Comparison of ENCODE assay signal across 9 mouse cellular contexts in the genomic region with DNA sequence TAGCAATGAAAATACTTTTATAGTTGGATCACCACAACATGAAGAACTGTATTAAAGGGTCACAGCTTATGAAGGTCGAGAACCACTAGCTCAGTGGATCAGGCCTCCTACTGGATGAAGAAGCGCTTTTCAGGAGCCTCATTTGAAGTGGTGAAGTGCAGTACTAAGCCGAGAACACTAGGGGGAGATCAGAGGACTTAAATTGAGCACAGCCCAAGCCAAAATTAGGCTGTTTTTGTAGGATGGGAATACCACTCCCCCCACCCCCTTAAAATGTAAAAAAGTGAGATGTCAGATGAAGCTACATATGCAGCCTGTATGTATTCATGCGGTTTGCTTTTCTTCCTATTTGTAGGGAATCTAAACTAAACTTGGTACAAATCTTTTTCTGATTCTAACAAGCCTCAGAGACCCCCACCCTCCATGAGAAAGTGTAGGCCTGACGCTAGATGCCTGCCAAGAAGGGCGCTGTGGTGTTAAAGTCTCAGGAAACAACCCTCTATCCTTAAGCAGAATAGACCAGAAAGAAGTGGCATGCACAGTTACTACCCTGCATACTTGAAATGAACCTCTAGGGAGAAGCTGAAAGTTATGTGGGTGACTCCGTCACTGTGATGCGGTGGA.
DNase-seq lines count a peak whose midpoint lies in the region; ATAC-seq and TF ChIP-seq lines count a peak whose summit lies in the region.
"Had no signal": no experiment of that assay in that cellular context is flagged by ENCODE, and none has a peak within 500 bp of the region (broad histone marks: within the 10 kb centered on the region; RNA-seq: fewer than 3 reads in every experiment).

No protein-coding gene starts in this region.

- TF ChIP-seq EP300 in heart, adult 2 months (IDR thresholded peaks at IDR 0.05; ENCODE audit: insufficient read depth, low read depth, low read length) = no peak
- TF ChIP-seq EP300 in ES-Bruce4 (IDR thresholded peaks at IDR 0.05; ENCODE audit: insufficient read depth, low read depth, low read length) = no peak

- no peaks in the 10 kb centered on the region for H3K36me3 ChIP-seq in heart, adult 2 months (ENCODE audit: control insufficient read depth, insufficient read depth, low read length)
- H3K36me3 ChIP-seq in heart, embryonic 11.5 days (ENCODE audit: control insufficient read depth, insufficient read depth, low read length) = no peaks in the 10 kb centered on the region
- no peaks in the 10 kb centered on the region for H3K36me3 ChIP-seq in ES-Bruce4 (ENCODE audit: control insufficient read depth, insufficient read depth, low read length, poor library complexity, severe bottlenecking)
- H3K36me3 ChIP-seq in neural tube, embryonic 15.5 days = no peaks in the 10 kb centered on the region
- H3K36me3 ChIP-seq in intestine, embryonic 16.5 days (ENCODE audit: control insufficient read depth, insufficient read depth, low read length) = no peaks in the 10 kb centered on the region
- H3K36me3 ChIP-seq: stomach, embryonic 15.5 days had no signal

- no peak overlapping the region for H3K27ac ChIP-seq in heart, adult 2 months
- no peak overlapping the region for H3K27ac ChIP-seq in heart, embryonic 11.5 days (ENCODE audit: low read depth, low read length)
- H3K27ac ChIP-seq in ES-Bruce4 (ENCODE audit: insufficient read depth, low read length) = no peak overlapping the region
- H3K27ac ChIP-seq in neural tube, embryonic 15.5 days (replicated peaks) = no peak overlapping the region
- no peak overlapping the region for H3K27ac ChIP-seq in intestine, embryonic 16.5 days (ENCODE audit: low read length)
- H3K27ac ChIP-seq: stomach, embryonic 15.5 days had no signal

- no peaks in the 10 kb centered on the region for H3K4me1 ChIP-seq in heart, adult 2 months (ENCODE audit: control insufficient read depth, insufficient read depth, low read length)
- no peaks in the 10 kb centered on the region for H3K4me1 ChIP-seq in heart, embryonic 11.5 days (ENCODE audit: control insufficient read depth, insufficient read depth, low read length)
- H3K4me1 ChIP-seq in ES-Bruce4 (ENCODE audit: control insufficient read depth, insufficient read depth, low read length) = no peaks in the 10 kb centered on the region
- peaks cover 10% of the 10 kb centered on the region; the same call in 1 of the 2 replicates for H3K4me1 ChIP-seq in neural tube, embryonic 15.5 days
- H3K4me1 ChIP-seq in intestine, embryonic 16.5 days (ENCODE audit: control insufficient read depth, insufficient read depth, low read length) = no peaks in the 10 kb centered on the region
- H3K4me1 ChIP-seq: stomach, embryonic 15.5 days had no signal

- no peaks in the 10 kb centered on the region for H3K27me3 ChIP-seq in heart, adult 2 months (ENCODE audit: control insufficient read depth, insufficient read depth, low read length)
- H3K27me3 ChIP-seq in heart, embryonic 11.5 days (ENCODE audit: control insufficient read depth, insufficient read depth, low read length) = no peaks in the 10 kb centered on the region
- H3K27me3 ChIP-seq in ES-Bruce4 (ENCODE audit: control insufficient read depth, insufficient read depth, low read length, poor library complexity, severe bottlenecking) = no peaks in the 10 kb centered on the region
- H3K27me3 ChIP-seq in neural tube, embryonic 15.5 days (replicated peaks) = no peaks in the 10 kb centered on the region
- H3K27me3 ChIP-seq in intestine, embryonic 16.5 days (replicated peaks; ENCODE audit: control insufficient read depth, insufficient read depth, low read length) = no peaks in the 10 kb centered on the region
- H3K27me3 ChIP-seq: stomach, embryonic 15.5 days had no signal

- no peak for TF ChIP-seq POLR2A in heart, adult 2 months (IDR thresholded peaks at IDR 0.05; ENCODE audit: insufficient read depth, low read depth, low read length)
- TF ChIP-seq POLR2A in ES-Bruce4 (IDR thresholded peaks at IDR 0.05; ENCODE audit: insufficient read depth, low read length) = no peak

- no peaks in the 10 kb centered on the region for H3K79me2 ChIP-seq in heart, adult 2 months (replicated peaks; ENCODE audit: control insufficient read depth, insufficient read depth, low read length)

- TF ChIP-seq CTCF in heart, adult 2 months (IDR thresholded peaks at IDR 0.05) = peak; percentile 82
- peak; percentile 9 for TF ChIP-seq CTCF in ES-Bruce4 (IDR thresholded peaks at IDR 0.05; ENCODE audit: low read depth, low read length)

- no peaks in the 10 kb centered on the region for H3K9me3 ChIP-seq in heart, embryonic 11.5 days (replicated peaks; ENCODE audit: control insufficient read depth, low read length)
- no peaks in the 10 kb centered on the region for H3K9me3 ChIP-seq in ES-Bruce4 (replicated peaks; ENCODE audit: control insufficient read depth, insufficient read depth, low read length, poor library complexity, severe bottlenecking)
- no peaks in the 10 kb centered on the region for H3K9me3 ChIP-seq in neural tube, embryonic 15.5 days (replicated peaks)
- H3K9me3 ChIP-seq in intestine, embryonic 16.5 days (ENCODE audit: control insufficient read depth, low read length) = no peaks in the 10 kb centered on the region

- WGBS in heart, adult 2 months = 49% methylated on average over 8 of the region's 8 CpGs
- 49% methylated on average over 8 of the region's 8 CpGs for whole genome bisulfite sequencing in heart, embryonic 11.5 days (ENCODE audit: insufficient replicate concordance)
- 58% methylated on average over 8 of the region's 8 CpGs for WGBS in neural tube, embryonic 15.5 days
- WGBS in intestine, embryonic 16.5 days = 58% methylated on average over 8 of the region's 8 CpGs

- DNase-seq in heart, adult 2 months = peak in 1 of 2 experiments; percentile 4
- peak; percentile 17 for DNase-seq in cerebellum, adult 9-11 months
- peak; percentile 8 to 44 for DNase-seq in heart, postnatal 14 days
- peak; percentile 78 to 89 for DNase-seq in left cerebral cortex, postnatal 14 days (ENCODE audit: low spot score in 2 of 2)

- no peak overlapping the region for H3K4me3 ChIP-seq in heart, adult 2 months
- H3K4me3 ChIP-seq in heart, embryonic 11.5 days (ENCODE audit: low read depth, low read length) = no peak overlapping the region
- H3K4me3 ChIP-seq in ES-Bruce4 (ENCODE audit: low read depth, low read length) = no peak overlapping the region
- no peak overlapping the region for H3K4me3 ChIP-seq in neural tube, embryonic 15.5 days (replicated peaks)
- H3K4me3 ChIP-seq in intestine, embryonic 16.5 days (ENCODE audit: low read length) = no peak overlapping the region
- H3K4me3 ChIP-seq: stomach, embryonic 15.5 days had no signal

- intact Hi-C loops in heart, adult 2 months (cut with DNase I) = loop anchor here (1.0 to 5.0 kb wide), 3 partner anchors 81 to 255 kb away; no protein-coding TSS in a partner anchor
- intact Hi-C loops in heart, postnatal 14 days (cut with DNase I) = loop anchor here (1.0 to 5.0 kb wide), 3 partner anchors 171 to 254 kb away; a partner anchor contains a TSS
- intact Hi-C loops in left cerebral cortex, postnatal 14 days (cut with DNase I) = loop anchor here (5.0 kb wide), 3 partner anchors 81 to 254 kb away; a partner anchor contains a TSS

- H3K9ac ChIP-seq in heart, adult 2 months (ENCODE audit: low read depth, low read length) = no peak overlapping the region
- H3K9ac ChIP-seq in heart, embryonic 11.5 days (ENCODE audit: low read depth, low read length) = no peak overlapping the region
- no peak overlapping the region for H3K9ac ChIP-seq in ES-Bruce4 (ENCODE audit: low read depth, poor library complexity, severe bottlenecking)
- no peak overlapping the region for H3K9ac ChIP-seq in neural tube, embryonic 15.5 days (replicated peaks)
- H3K9ac ChIP-seq in intestine, embryonic 16.5 days (ENCODE audit: low read depth, low read length) = no peak overlapping the region
- H3K9ac ChIP-seq: stomach, embryonic 15.5 days had no signal

- no peak for ATAC-seq in heart, embryonic 11.5 days (replicated peaks; ENCODE audit: insufficient number of reproducible peaks, low FRiP score, low TSS enrichment)
- ATAC-seq in neural tube, embryonic 15.5 days (ENCODE audit: low FRiP score) = peak; percentile 51; the same call in 1 of the 2 replicates
- ATAC-seq in intestine, embryonic 16.5 days = no peak

- no peak overlapping the region for H3K4me2 ChIP-seq in heart, embryonic 11.5 days
- H3K4me2 ChIP-seq in neural tube, embryonic 15.5 days = no peak overlapping the region
- H3K4me2 ChIP-seq in intestine, embryonic 16.5 days (ENCODE audit: low read depth, low read length) = no peak overlapping the region
- H3K4me2 ChIP-seq: stomach, embryonic 15.5 days had no signal
